Mouse (Mus musculus) embryonic facial prominence, embryonic 10.5 days (tissue): ENCODE measurements around the gene Clint1. TPM values are rescaled to one million over a fixed set of nuclear protein-coding genes. Genes with fewer than 3 reads are reported as not detected.
A peak's percentile ranks its signal among the peaks of the same experiment; 100 is the strongest.

Experiments used
- DNase-seq: peaks from one replicate; pipeline ENCODE4 v3.0.0-alpha.2; 2017; ENCODE audit warnings: low spot score
- H3K27ac ChIP-seq: fragments of 300-500 bp; sonication (generic); replicated peaks from 2 replicates; pipeline ENCODE4 v1.5.1; 2016; ENCODE audit warnings: mild to moderate bottlenecking
- H3K27me3 ChIP-seq: fragments of 300-500 bp; sonication (generic); replicated peaks from 2 replicates; pipeline ENCODE4 v1.6.1; 2016; ENCODE audit warnings: low read depth, mild to moderate bottlenecking; ENCODE audit not compliant: poor library complexity, severe bottlenecking
- H3K36me3 ChIP-seq: fragments of 300-500 bp; sonication (generic); replicated peaks from 2 replicates; pipeline ENCODE4 v1.6.1; 2016; ENCODE audit warnings: mild to moderate bottlenecking, moderate library complexity
- H3K4me1 ChIP-seq: fragments of 300-500 bp; sonication (generic); 2 replicates; pipeline ENCODE4 v1.6.1; 2016
- H3K4me3 ChIP-seq: fragments of 300-500 bp; sonication (generic); 2 replicates; pipeline ENCODE4 v1.5.1; 2016; ENCODE audit warnings: mild to moderate bottlenecking, moderate library complexity
- H3K9me3 ChIP-seq: fragments of 300-500 bp; sonication (generic); 2 replicates; pipeline ENCODE4 v1.6.1; 2016; ENCODE audit warnings: mild to moderate bottlenecking
- WGBS: fragments of 180-500 bp; shearing (Covaris S2); methylation state at CpG from one replicate; pipeline ENCODE4 v1.1.7; 2016; 5-methylcytosine and 5-hydroxymethylcytosine counted together
- polyA plus RNA-seq: library from polyadenylated mRNA; unstranded; fragments of >200 nt; fragmentation: Nextera tagmentation; extraction: Ambion mirVana; gene quantifications from 2 replicates; pipeline ENCODE4 v1.2.1, GENCODE M21; 2016

Gene Clint1
- polyA plus RNA-seq, 1 experiment from 2014 or later, result 63.7 TPM

- Histone ChIP-seq H3K9me3 (no peaks in the 10 kb centered on the region), H3K27ac (no peak overlapping the region), H3K27me3 (no peaks in the 10 kb centered on the region), H3K36me3 (peaks cover 18% of the 10 kb centered on the region), H3K4me3 (no peak overlapping the region), H3K4me1 (peaks cover 26% of the 10 kb centered on the region)
- peak; percentile 24 for DNase-seq
- WGBS, result 31% methylated on average over 6 of the region's 6 CpGs
These were observed 73.6 kb downstream of the Clint1 start for GRCm38 (mm10) chr11:45925436-45925835.

- peak overlapping the region; percentile 81 for H3K27ac ChIP-seq
- under 1% methylated on average over 9 of the region's 9 CpGs for WGBS
- peak overlapping the region; percentile 57 for H3K4me3 ChIP-seq
- H3K9me3 ChIP-seq, result no peaks in the 10 kb centered on the region
- no peaks in the 10 kb centered on the region for H3K27me3 ChIP-seq
- peaks cover 28% of the 10 kb centered on the region for H3K36me3 ChIP-seq
- H3K4me1 ChIP-seq, result peaks cover 17% of the 10 kb centered on the region
- peak; percentile 83 for DNase-seq
These were observed 74.8 kb downstream of the Clint1 start for GRCm38 (mm10) chr11:45926640-45927082.

- Histone ChIP-seq H3K36me3 (peaks cover 36% of the 10 kb centered on the region), H3K27ac (no peak overlapping the region), H3K9me3 (no peaks in the 10 kb centered on the region), H3K27me3 (no peaks in the 10 kb centered on the region), H3K4me3 (no peak overlapping the region), H3K4me1 (peaks cover 15% of the 10 kb centered on the region)
- WGBS, result 60% methylated on average over 5 of the region's 5 CpGs
- DNase-seq, result no peak
These were observed 75.6 kb downstream of the Clint1 start for GRCm38 (mm10) chr11:45927456-45927855.

GRCm38 (mm10) chr11:45929541-45929940, 77.7 kb downstream of the Clint1 start:
- WGBS, result 86% methylated on average over 10 of the region's 10 CpGs
- H3K36me3 ChIP-seq, result peaks cover 57% of the 10 kb centered on the region
- H3K9me3 ChIP-seq, result no peaks in the 10 kb centered on the region
- H3K4me1 ChIP-seq, result peaks cover 15% of the 10 kb centered on the region
- H3K27ac ChIP-seq, result no peak overlapping the region
- H3K4me3 ChIP-seq, result no peak overlapping the region
- H3K27me3 ChIP-seq, result no peaks in the 10 kb centered on the region
- DNase-seq, result no peak

GRCm38 (mm10) chr11:45932771-45933170, 80.9 kb downstream of the Clint1 start:
- DNase-seq, result no peak
- Histone ChIP-seq H3K4me3 (no peak overlapping the region), H3K4me1 (no peaks in the 10 kb centered on the region), H3K9me3 (no peaks in the 10 kb centered on the region), H3K36me3 (peaks cover 89% of the 10 kb centered on the region), H3K27me3 (no peaks in the 10 kb centered on the region), H3K27ac (no peak overlapping the region)
- WGBS, result 94% methylated on average over 10 of the region's 10 CpGs

GRCm38 (mm10) chr11:45937478-45937877, 85.6 kb downstream of the Clint1 start:
- H3K36me3 ChIP-seq, result peaks cover 64% of the 10 kb centered on the region
- H3K4me1 ChIP-seq, result no peaks in the 10 kb centered on the region
- H3K27ac ChIP-seq, result no peak overlapping the region
- no peak for DNase-seq
- no peaks in the 10 kb centered on the region for H3K9me3 ChIP-seq
- no peaks in the 10 kb centered on the region for H3K27me3 ChIP-seq
- 97% methylated on average over 8 of the region's 8 CpGs for WGBS
- no peak overlapping the region for H3K4me3 ChIP-seq

GRCm38 (mm10) chr11:45938917-45939316, 87.1 kb downstream of the Clint1 start:
- Histone ChIP-seq H3K4me1 (peaks cover 12% of the 10 kb centered on the region), H3K27ac (no peak overlapping the region), H3K27me3 (no peaks in the 10 kb centered on the region), H3K4me3 (no peak overlapping the region), H3K9me3 (no peaks in the 10 kb centered on the region), H3K36me3 (peaks cover 49% of the 10 kb centered on the region)
- WGBS, result 93% methylated on average over 8 of the region's 8 CpGs
- no peak for DNase-seq

- WGBS, result 88% methylated on average over 7 of the region's 7 CpGs
These were observed 90.4 kb downstream of the Clint1 start for GRCm38 (mm10) chr11:45942281-45942680.

GRCm38 (mm10) chr11:45943108-45943705, 91.4 kb downstream of the Clint1 start:
- H3K27me3 ChIP-seq, result no peaks in the 10 kb centered on the region
- peaks cover 14% of the 10 kb centered on the region for H3K4me1 ChIP-seq
- no peak overlapping the region for H3K27ac ChIP-seq
- peaks cover 18% of the 10 kb centered on the region for H3K36me3 ChIP-seq
- WGBS, result 74% methylated on average over 7 of the region's 7 CpGs
- no peak for DNase-seq
- no peaks in the 10 kb centered on the region for H3K9me3 ChIP-seq
- H3K4me3 ChIP-seq, result peak overlapping the region; percentile 96

More at GRCm38 (mm10) chr11:45942281-45942680, 90.4 kb downstream of the Clint1 start:
- Histone ChIP-seq H3K36me3 (peaks cover 16% of the 10 kb centered on the region), H3K9me3 (no peaks in the 10 kb centered on the region), H3K4me1 (peaks cover 14% of the 10 kb centered on the region), H3K4me3 (no peak overlapping the region), H3K27me3 (no peaks in the 10 kb centered on the region), H3K27ac (no peak overlapping the region)
- no peak for DNase-seq

GRCm38 (mm10) chr11:45943891-45944642, 92.2 kb downstream of the Clint1 start:
- DNase-seq, result peak; percentile 51
- H3K9me3 ChIP-seq, result no peaks in the 10 kb centered on the region
- H3K4me1 ChIP-seq, result peaks cover 14% of the 10 kb centered on the region
- under 1% methylated on average over 49 of the region's 49 CpGs for WGBS
- H3K27me3 ChIP-seq, result no peaks in the 10 kb centered on the region
- peak overlapping the region; percentile 94 for H3K27ac ChIP-seq
- H3K36me3 ChIP-seq, result peaks cover 25% of the 10 kb centered on the region
- H3K4me3 ChIP-seq, result peak overlapping the region; percentile 96

- H3K27ac ChIP-seq, result peak within 1 kb of the TSS; percentile 94
- no peaks in the 10 kb centered on the region for H3K9me3 ChIP-seq
- WGBS, result under 1% methylated on average over 55 of the region's 55 CpGs
- H3K4me3 ChIP-seq, result peak within 1 kb of the TSS; percentile 96
- peaks cover 31% of the 10 kb centered on the region for H3K36me3 ChIP-seq
- DNase-seq, result peak; percentile 98
- H3K27me3 ChIP-seq, result no peaks in the 10 kb centered on the region
- peaks cover 14% of the 10 kb centered on the region for H3K4me1 ChIP-seq
These were observed 92.8 kb downstream of the Clint1 start, which contains the start of gene Lsm11 for GRCm38 (mm10) chr11:45944643-45945156. TSS of gene Lsm11 (minus strand) at chr11:45944935.

GRCm38 (mm10) chr11:45946796-45947195, 94.9 kb downstream of the Clint1 start:
- WGBS, result 87% methylated on average over 4 of the region's 4 CpGs
- H3K4me1 ChIP-seq, result peaks cover 14% of the 10 kb centered on the region
- no peak for DNase-seq
- H3K4me3 ChIP-seq, result no peak overlapping the region
- H3K9me3 ChIP-seq, result no peaks in the 10 kb centered on the region
- peaks cover 43% of the 10 kb centered on the region for H3K36me3 ChIP-seq
- H3K27me3 ChIP-seq, result no peaks in the 10 kb centered on the region
- H3K27ac ChIP-seq, result no peak overlapping the region

- DNase-seq, result no peak
- H3K36me3 ChIP-seq, result peaks cover 44% of the 10 kb centered on the region
- H3K27me3 ChIP-seq, result no peaks in the 10 kb centered on the region
- no peak overlapping the region for H3K4me3 ChIP-seq
- peaks cover 14% of the 10 kb centered on the region for H3K4me1 ChIP-seq
- H3K9me3 ChIP-seq, result no peaks in the 10 kb centered on the region
- WGBS, result 86% methylated on average over 2 of the region's 2 CpGs
- no peak overlapping the region for H3K27ac ChIP-seq
These were observed 95.6 kb downstream of the Clint1 start for GRCm38 (mm10) chr11:45947491-45947890.
